Mouse (Mus musculus): Measurements from ENCODE around the gene Frmd8. TPM values are rescaled to one million over a fixed set of nuclear protein-coding genes. Genes with fewer than 3 reads are reported as not detected.
"Not testable (repeated sequence)": the region's sequence is repeated elsewhere in the genome, so short reads cannot be mapped to it uniquely, and the experiment has no call there.

Frmd8 gene
- total RNA-seq, 1 experiment from 2014 or later: 32.8 TPM

DNA sequence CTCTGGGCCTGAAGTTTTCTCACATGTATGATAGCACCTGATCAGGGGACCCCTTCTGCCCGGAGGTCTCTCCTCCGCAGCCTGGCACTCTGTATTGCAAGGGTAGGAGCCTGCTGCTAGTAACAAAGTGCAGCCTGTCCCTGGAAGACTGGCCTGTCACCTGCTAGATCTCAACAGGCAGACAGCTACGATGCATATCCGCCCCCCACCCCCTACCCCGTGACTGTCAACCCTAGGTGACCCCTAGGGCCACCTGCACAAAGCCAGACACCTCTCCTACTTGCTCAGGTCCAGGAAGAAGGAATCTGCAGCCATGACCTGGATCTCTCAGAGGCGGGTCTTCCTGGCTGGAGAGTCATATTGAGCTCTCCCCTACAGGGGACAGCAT lies 56.5 kb downstream of the Frmd8 start:
- no peak for ATAC-seq (replicated peaks; ENCODE audit: insufficient number of reproducible peaks, low FRiP score, low TSS enrichment, poor library complexity, severe bottlenecking)

DNA sequence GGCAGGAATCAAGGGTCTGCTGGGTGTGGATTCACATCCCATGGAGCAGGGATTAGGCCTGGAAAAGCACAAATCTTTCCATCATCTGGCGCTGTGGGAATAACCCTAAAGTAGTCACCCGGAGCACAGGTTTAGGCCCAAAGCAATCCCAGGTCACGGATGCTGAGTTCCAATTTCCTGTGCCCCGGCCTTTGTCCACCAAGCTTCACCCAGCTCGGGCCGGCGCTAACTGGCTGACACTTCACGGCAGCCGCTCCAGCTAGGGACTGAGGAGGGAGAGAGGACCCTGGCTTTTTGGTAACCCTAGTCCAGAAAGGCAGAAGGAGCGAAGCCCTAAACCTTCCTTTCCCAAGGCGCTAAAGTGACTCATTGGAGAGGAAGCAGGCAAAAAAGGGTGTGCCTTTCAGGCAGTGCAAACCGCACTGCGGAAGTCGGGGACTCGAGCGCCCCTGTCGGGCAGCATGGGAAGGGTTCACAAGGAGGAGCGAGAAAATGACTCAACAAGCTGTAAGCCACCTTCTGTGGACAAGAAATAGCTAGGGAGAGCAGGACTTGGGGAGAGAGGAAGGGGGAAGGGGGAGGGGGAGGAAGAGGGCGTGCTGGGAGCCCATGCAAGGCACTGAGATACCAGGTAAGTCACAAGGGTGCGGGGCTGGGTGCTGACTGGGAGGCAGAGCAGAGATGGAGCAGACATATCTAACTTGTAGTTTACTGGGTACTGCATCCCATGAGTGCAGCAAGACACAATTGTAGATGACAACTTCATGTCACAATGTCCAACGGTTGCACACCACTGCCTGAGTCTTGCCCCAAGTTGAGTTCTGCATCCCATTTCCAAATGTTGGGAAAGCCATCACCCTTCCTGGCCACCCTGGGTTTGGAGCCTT lies 57.1 kb downstream of the Frmd8 start:
- ATAC-seq (replicated peaks; ENCODE audit: insufficient number of reproducible peaks, low FRiP score, low TSS enrichment, poor library complexity, severe bottlenecking): peak; percentile 79

GRCm38 (mm10) chr19:5815928-5816327 lies 59.1 kb downstream of the Frmd8 start:
- peak; percentile 29; the same call in 1 of the 2 replicates for ATAC-seq (replicated peaks; ENCODE audit: insufficient number of reproducible peaks, low FRiP score, low TSS enrichment, poor library complexity, severe bottlenecking)

- no peak for ATAC-seq (replicated peaks; ENCODE audit: insufficient number of reproducible peaks, low FRiP score, low TSS enrichment, poor library complexity, severe bottlenecking)
Measured at GRCm38 (mm10) chr19:5815010-5815409, 60.1 kb downstream of the Frmd8 start.

GRCm38 (mm10) chr19:5814048-5814447 lies 61.0 kb downstream of the Frmd8 start:
- not testable (repeated sequence) for ATAC-seq (replicated peaks; ENCODE audit: insufficient number of reproducible peaks, low FRiP score, low TSS enrichment, poor library complexity, severe bottlenecking)

GRCm38 (mm10) chr19:5813567-5813966 lies 61.5 kb downstream of the Frmd8 start:
- ATAC-seq (replicated peaks; ENCODE audit: insufficient number of reproducible peaks, low FRiP score, low TSS enrichment, poor library complexity, severe bottlenecking): no peak

GRCm38 (mm10) chr19:5811771-5812504 lies 63.1 kb downstream of the Frmd8 start:
- no peak for ATAC-seq (replicated peaks; ENCODE audit: insufficient number of reproducible peaks, low FRiP score, low TSS enrichment, poor library complexity, severe bottlenecking)

- no peak for ATAC-seq (replicated peaks; ENCODE audit: insufficient number of reproducible peaks, low FRiP score, low TSS enrichment, poor library complexity, severe bottlenecking)
Measured at GRCm38 (mm10) chr19:5810840-5811563, 64.1 kb downstream of the Frmd8 start.

DNA sequence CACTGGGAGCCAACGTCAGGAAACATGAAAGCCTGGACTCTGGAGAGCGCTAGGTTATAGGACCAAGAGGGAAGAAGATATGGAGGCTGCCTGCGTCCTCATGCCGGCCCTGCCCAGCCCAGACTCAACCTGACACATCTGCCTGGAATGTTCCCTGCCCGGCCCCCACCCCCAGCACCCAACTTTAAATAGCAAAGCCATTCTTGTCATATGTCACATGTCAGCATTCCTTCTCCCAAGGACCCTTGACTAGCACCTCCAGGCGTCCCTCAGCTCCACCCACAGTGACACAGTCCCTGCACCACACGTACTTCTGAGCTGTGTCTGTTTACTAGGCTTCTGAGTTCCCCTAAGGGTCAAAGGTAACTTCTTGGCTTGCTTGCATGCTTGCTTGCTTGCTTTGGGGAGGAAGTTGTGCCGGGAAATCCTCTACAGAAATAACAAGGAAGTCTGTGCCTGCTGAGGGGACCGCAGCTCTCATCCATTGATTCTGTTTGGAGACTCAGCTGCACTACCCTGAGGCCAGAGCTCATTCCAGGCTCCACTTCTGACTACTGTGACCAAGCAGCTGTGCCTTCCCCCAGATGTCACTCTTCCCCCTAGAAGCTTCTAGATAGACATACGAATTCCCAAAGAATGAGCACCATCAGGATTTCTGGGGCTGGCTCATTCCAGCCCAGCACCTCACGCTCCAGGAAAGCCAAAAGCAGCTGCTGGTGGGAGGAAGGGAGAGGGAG lies 64.8 kb downstream of the Frmd8 start:
- ATAC-seq (replicated peaks; ENCODE audit: insufficient number of reproducible peaks, low FRiP score, low TSS enrichment, poor library complexity, severe bottlenecking): peak; percentile 52

- ATAC-seq (replicated peaks; ENCODE audit: insufficient number of reproducible peaks, low FRiP score, low TSS enrichment, poor library complexity, severe bottlenecking): no peak
Measured at GRCm38 (mm10) chr19:5809712-5810089, 65.4 kb downstream of the Frmd8 start.

- no peak for ATAC-seq (replicated peaks; ENCODE audit: insufficient number of reproducible peaks, low FRiP score, low TSS enrichment, poor library complexity, severe bottlenecking)
Measured at GRCm38 (mm10) chr19:5808955-5809711, 65.9 kb downstream of the Frmd8 start.

DNA sequence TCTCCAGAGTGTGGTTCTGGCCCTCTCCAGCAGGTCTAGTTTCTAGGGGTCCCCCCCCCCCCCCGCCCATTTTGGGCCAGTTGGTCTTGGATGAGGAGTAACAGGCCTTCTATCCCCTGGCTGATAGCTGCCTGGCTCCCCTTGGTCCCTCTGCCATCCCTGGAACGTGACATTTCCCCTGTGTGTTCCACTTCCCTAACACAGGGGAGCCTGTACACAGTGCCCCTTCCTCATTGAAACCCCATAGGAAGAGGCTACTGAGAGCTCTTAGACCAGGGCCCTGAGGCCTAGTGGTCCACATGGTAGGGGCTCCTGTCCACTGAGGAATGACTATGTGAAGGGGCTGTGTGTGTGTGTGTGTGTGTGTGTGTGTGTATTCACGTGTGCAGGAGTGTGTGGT lies 67.3 kb downstream of the Frmd8 start:
- ATAC-seq (replicated peaks; ENCODE audit: insufficient number of reproducible peaks, low FRiP score, low TSS enrichment, poor library complexity, severe bottlenecking): no peak

- ATAC-seq (replicated peaks; ENCODE audit: insufficient number of reproducible peaks, low FRiP score, low TSS enrichment, poor library complexity, severe bottlenecking): peak; percentile 20
Measured at GRCm38 (mm10) chr19:5806809-5807205, 68.3 kb downstream of the Frmd8 start.

GRCm38 (mm10) chr19:5806051-5806808 lies 68.8 kb downstream of the Frmd8 start:
- no peak for ATAC-seq (replicated peaks; ENCODE audit: insufficient number of reproducible peaks, low FRiP score, low TSS enrichment, poor library complexity, severe bottlenecking)

- ATAC-seq (replicated peaks; ENCODE audit: insufficient number of reproducible peaks, low FRiP score, low TSS enrichment, poor library complexity, severe bottlenecking): no peak
Measured at GRCm38 (mm10) chr19:5804371-5804899, 70.6 kb downstream of the Frmd8 start.

DNA sequence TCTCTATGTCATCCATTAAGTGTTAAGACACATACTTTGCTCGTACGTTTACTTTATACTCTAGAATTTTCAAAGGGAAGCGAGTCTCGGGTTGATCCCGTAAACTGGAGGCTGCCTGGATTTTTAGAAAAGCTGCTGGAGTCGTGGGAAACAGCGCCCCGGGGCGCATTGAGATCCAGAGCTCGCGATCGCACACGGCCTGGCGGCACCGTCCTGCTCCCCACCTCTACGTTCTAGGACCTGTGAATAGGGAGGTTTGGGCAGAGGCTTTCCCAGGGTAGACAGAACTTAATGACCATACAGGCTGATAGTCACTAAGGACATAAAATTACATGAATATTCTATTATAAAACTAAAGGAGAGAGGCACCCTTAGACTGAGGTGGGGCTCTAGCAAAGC lies 71.2 kb downstream of the Frmd8 start:
- no peak for ATAC-seq (replicated peaks; ENCODE audit: insufficient number of reproducible peaks, low FRiP score, low TSS enrichment, poor library complexity, severe bottlenecking)
